Mouse (Mus musculus) R1 (cell line): Measurements from ENCODE around the gene Utp11.
A peak's percentile ranks its signal among the peaks of the same experiment; 100 is the strongest.

Experiments
- DNase-seq: peaks from one replicate; pipeline ENCODE4 v3.0.0-alpha.2; 2018; ENCODE audit warnings: low read depth, low spot score

Gene Utp11

GRCm38 (mm10) chr4:124672347-124673320, 20.8 kb downstream of the Utp11 start:
- peak; percentile 45 for DNase-seq

GRCm38 (mm10) chr4:124671583-124671982, 21.8 kb downstream of the Utp11 start:
- no peak for DNase-seq

GRCm38 (mm10) chr4:124670232-124670631, 23.2 kb downstream of the Utp11 start:
- DNase-seq, result no peak

- peak; percentile 75 for DNase-seq
These were observed 25.3 kb downstream of the Utp11 start for GRCm38 (mm10) chr4:124668078-124668477.

GRCm38 (mm10) chr4:124667476-124668033, 25.8 kb downstream of the Utp11 start:
- no peak for DNase-seq

GRCm38 (mm10) chr4:124664604-124665003, 28.8 kb downstream of the Utp11 start:
- DNase-seq, result no peak

- no peak for DNase-seq
These were observed 29.2 kb downstream of the Utp11 start for GRCm38 (mm10) chr4:124664185-124664584.

- peak; percentile 32 for DNase-seq
These were observed 30.4 kb downstream of the Utp11 start for GRCm38 (mm10) chr4:124663034-124663433.

- no peak for DNase-seq
These were observed 32.8 kb downstream of the Utp11 start for GRCm38 (mm10) chr4:124660603-124661002.

- DNase-seq, result no peak
These were observed 33.9 kb downstream of the Utp11 start for GRCm38 (mm10) chr4:124659251-124660217.

GRCm38 (mm10) chr4:124658412-124658851, 35.0 kb downstream of the Utp11 start:
- DNase-seq, result peak; percentile 55

- DNase-seq, result no peak
These were observed 35.6 kb downstream of the Utp11 start for GRCm38 (mm10) chr4:124657781-124658180.

GRCm38 (mm10) chr4:124656854-124657650, 36.3 kb downstream of the Utp11 start:
- peak; percentile 90 for DNase-seq

GRCm38 (mm10) chr4:124656518-124656853, 36.9 kb downstream of the Utp11 start, which contains the start of gene Pou3f1:
Pou3f1 (plus strand) TSS chr4:124656807.
- DNase-seq, result no peak

GRCm38 (mm10) chr4:124652886-124653285, 40.5 kb downstream of the Utp11 start:
- DNase-seq, result peak; percentile 60

- DNase-seq, result peak; percentile 61
These were observed 45.5 kb downstream of the Utp11 start for GRCm38 (mm10) chr4:124647909-124648308.

GRCm38 (mm10) chr4:124646591-124646990, 46.8 kb downstream of the Utp11 start:
- DNase-seq, result peak; percentile 94

- DNase-seq, result peak; percentile 73
These were observed 48.4 kb downstream of the Utp11 start for GRCm38 (mm10) chr4:124644974-124645433.

- DNase-seq, result no peak
These were observed 49.5 kb downstream of the Utp11 start for GRCm38 (mm10) chr4:124643859-124644258.

GRCm38 (mm10) chr4:124639715-124640114, 53.7 kb downstream of the Utp11 start:
- peak; percentile 75 for DNase-seq

- peak; percentile 80 for DNase-seq
These were observed 60.1 kb downstream of the Utp11 start for GRCm38 (mm10) chr4:124633281-124633680.
